Mouse (Mus musculus) embryo, embryonic 10 days (tissue): ENCODE data around the gene 1700013F07Rik.
"Not testable (repeated sequence)": the region's sequence is repeated elsewhere in the genome, so short reads cannot be mapped to it uniquely, and the experiment has no call there.

Experiments used
- DNase-seq: peaks from one replicate; pipeline ENCODE4 v3.0.0-alpha.2; 2015; ENCODE audit warnings: low spot score

1700013F07Rik gene

GRCm38 (mm10) chr3:108554111-108554561, 20.2 kb downstream of the 1700013F07Rik start:
- peak; percentile 40 for DNase-seq

DNA sequence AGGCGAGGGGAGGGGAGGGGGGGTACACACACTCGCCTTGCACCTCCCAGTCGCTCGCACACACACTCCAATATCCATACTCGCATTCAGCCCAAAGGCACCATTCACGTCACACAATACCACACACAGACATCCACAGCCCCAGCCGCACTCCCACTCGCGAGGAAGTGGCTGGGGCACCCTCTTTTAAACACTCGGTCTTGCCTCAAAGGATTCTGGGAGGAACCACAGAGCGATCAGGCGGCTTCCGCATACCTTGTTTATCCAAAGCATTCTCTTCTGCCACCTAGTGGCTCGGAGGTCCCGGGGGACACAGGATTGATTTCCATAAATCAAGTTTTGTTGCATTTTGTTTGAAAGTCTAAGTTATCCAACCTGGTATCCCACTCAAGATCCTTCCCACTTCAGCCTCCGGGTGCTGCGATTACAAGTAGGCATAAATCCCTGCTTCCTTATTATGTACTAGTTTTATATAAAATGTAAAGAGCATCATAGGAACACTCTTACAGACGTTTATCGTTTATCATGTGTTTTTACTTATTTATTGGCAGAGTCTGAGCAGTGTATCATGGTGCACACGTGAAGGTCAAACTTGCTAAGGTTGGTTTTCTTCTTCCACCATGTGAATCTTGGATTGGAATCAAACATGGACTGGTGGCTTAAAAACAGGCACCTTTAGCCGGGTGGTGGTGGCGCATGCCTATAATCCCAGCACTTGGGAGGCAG, 20.8 kb downstream of the 1700013F07Rik start:
- peak; percentile 96 for DNase-seq

- DNase-seq = no peak
Measured at GRCm38 (mm10) chr3:108557888-108558287, 23.9 kb downstream of the 1700013F07Rik start.

DNA sequence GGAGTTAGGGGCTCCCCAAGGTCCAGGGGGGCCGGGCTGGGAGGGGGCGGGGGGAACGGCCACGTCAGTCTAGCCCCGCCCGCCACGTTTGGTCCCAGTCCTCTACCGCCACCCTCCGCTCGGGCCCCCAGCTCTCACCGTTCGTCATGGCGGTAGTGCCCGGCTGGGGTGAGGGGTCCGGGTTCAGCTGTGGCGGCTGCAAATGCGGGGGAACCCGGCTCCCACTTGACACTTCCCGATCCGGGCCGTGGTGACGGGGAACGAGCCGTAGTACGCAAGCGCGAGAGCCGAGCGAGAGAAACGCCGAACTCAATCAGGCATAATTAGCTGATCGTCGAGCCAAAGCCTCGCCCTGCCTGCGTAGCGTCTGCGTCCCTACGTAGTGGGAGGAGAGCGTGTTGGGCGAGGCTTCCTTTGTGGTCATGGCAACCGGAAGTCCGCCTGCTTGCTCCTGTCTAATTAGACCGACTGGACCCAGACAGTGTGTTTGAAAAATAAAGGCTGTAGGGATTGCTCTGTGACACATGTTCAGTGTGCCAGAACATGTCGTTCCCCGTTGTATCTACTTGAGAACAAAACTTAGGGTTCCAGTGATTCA, 28.3 kb downstream of the 1700013F07Rik start, which contains the start of gene Tmem167b:
Gene Tmem167b (minus strand): TSS at position 334 of the 598 bp plus-strand sequence.
- peak; percentile 100 for DNase-seq

GRCm38 (mm10) chr3:108562777-108563271, 28.9 kb downstream of the 1700013F07Rik start:
- peak; percentile 67 for DNase-seq

DNA sequence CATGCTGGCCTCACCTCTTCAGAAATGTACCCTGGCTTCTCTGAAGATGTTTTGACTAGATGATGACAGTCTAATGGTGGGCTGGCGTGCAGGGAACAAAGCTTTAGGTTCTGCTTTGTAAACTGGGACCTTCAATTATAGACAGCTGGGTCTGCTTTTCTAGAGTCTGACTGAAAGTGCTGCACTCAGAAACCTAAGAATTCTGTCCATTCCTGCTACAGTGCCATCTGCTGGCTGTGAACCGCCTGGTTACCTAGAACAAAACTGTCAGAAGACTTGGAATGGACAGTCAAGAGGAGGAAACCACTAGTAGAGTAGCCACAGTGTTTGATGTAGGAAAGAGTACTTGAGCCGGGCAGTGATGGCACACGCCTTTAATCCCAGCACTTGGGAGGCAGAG, 29.4 kb downstream of the 1700013F07Rik start:
- DNase-seq = peak; percentile 92

DNA sequence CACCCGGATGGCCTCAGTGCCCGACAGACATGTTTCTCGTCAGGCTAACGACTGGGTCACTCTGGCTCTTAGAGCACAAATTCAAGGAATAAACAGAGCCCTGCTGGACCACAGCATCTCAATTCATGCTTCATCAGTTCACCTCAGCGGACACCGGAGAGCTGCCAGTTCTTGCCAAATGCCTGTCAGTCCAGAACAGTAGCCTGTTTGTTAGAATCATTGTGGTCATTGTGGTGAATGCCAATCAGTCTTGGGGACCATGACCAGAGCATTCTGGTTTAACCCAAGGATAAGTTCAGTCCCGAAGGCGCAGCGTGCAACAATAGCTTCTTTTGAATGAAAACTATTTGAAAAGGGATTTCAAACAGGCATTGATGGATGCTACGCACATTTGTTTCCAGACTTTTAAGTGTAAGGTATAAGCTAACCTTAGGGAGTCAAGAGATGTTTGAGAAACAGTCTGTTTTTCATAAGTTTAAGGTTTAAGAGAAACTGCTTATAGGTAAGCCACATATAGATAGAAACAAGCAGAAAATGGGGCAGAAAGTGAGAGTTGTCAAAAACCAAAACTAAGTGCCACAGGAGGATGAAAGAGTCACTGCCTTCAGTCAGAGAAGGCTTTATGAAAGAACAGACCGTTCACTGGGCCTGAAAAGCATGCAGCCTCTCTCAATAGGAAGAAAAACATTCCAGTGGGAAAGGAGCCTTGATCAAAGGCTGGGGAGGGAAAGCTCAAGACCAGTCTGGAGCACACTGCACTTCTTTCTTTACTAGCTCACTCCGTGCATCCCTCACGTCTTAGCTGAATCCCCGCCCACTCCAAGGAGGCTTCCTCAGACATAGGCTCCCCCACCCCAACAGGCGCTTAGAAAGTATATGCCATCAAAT, 34.3 kb downstream of the 1700013F07Rik start:
- DNase-seq = peak; percentile 77

GRCm38 (mm10) chr3:108569636-108570035, 35.7 kb downstream of the 1700013F07Rik start:
- DNase-seq = not testable (repeated sequence)

DNA sequence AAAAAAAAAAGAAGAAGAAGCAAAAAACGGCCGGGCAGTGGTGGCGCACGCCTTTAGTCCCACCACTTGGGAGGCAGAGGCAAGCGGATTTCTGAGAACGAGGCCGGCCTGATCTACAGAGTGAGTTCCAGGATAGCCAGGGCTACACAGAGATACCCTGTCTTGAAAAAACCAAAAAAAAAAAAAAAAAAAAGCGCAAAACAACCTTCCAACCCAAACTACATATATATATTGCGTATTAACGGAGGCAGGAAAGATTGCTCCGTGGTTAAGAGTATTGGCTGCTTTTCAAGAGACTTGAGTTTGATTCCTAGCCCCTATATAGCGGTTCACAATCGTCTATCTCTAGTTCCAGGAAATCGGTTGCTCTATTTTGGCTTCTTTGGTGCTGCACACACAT, 36.9 kb downstream of the 1700013F07Rik start:
- no peak for DNase-seq

GRCm38 (mm10) chr3:108571443-108572294, 37.7 kb downstream of the 1700013F07Rik start, which contains the start of gene Taf13:
TSS of gene Taf13 (plus strand) at chr3:108571698.
- peak; percentile 98 for DNase-seq

- DNase-seq = no peak
Measured at GRCm38 (mm10) chr3:108572309-108573010, 38.5 kb downstream of the 1700013F07Rik start.

DNA sequence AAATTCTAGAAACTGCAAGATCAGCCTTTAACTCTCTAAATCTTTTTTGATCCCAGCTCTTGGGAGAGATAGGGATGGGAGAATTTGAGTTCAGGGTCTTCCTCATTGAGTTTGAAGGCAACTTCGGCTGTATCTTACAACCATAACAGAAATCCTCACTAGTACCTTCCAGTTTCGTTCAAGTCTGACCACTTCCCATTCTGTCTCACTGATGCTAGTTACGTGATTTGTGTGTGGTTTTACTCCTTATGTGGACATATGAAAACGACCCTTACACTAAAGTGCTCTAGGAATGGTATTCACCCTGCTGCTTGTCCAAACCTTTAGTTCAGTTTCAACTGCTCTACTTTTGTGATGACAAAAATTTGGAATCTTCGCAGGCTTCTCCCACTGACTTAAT, 40.1 kb downstream of the 1700013F07Rik start:
- DNase-seq = no peak

DNA sequence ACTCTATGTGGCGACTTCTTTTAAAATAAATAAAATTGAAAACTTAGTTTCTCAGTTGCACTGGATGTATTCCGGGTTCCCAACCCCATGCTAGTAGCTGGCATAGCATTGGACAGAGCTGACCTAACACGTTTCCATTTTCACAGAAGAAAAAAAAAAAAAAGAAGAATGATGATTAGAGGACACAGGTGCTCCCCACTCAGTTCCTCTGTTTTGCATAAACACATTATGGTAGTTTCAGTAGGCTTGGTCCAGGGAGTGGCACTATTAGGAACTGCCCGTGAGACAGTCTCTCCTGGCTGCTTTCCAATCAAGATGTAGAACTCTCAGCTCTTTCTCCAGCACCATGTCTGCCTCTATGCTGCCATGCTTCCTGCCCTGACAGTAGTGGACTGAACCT, 50.6 kb downstream of the 1700013F07Rik start:
- DNase-seq = no peak

DNA sequence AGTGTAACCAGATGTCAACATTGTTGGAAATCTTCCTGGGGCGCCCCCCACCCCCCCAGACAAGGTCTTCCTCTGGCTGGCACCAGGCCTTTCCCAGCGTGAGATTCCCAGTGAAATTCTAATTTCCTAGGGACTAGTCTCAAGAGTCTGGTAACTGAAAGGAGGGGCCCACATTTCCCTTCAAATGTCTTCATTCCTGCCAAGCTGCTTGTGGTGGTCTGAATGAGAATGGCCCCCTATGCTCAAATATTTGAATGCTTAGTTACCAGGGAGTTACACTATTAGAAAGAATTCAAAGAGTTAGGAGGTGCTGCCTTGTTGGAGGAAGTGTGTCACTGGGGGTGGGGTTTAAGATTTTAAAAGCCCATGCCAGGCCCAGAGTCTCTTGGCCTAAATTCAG, 54.5 kb downstream of the 1700013F07Rik start:
- DNase-seq = no peak

DNA sequence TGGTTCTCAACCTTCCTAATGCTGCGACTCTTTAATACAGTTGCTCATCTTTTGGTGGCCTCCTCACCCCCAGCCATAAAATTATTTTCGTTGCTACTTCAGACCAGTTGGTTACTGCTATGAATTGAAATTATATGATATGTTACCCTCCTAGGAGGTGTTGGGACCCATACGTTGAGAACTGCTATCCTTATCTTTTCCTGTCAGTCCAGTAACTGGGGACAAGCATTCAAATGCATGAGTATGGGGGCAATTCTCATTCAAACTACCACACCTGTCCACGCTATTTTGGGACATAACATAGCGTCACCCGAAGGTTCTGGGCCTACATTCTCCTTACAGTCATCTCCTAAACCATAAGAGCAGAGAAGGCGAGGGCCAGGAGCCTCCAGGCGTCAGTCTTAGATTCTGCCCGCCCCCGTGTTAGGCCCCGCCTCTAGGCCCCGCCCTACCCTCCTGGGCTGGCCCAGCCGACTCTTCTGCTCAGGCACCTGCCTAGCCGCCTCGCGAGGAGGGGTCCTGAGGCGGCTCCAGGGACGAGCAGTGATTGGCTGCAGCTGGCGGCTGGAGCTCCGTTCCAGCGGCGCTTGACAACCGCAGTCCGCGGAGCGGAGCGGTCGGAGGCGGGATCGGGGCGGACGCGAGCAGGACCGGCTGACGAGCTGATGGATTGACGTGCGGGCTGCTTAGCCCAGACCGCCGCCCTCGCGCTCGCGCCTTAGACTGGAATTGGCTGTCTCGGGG, 57.0 kb downstream of the 1700013F07Rik start, which contains the start of gene Wdr47:
Gene Wdr47 (plus strand): TSS at position 494 of the 744 bp plus-strand sequence.
- DNase-seq = peak; percentile 96

- DNase-seq = peak; percentile 29
Measured at GRCm38 (mm10) chr3:108591530-108592522, 57.9 kb downstream of the 1700013F07Rik start.
